Mouse (Mus musculus) ovary, postnatal 10 days (tissue): ENCODE measurements at regions not wholly inside any gene's neighbourhood (a gene's known extent, or its start where the extent isn't known, plus 50 kb on each side); places are given as distances from the start of the nearest gene placed in this dataset.
A peak's percentile ranks its signal among the peaks of the same experiment; 100 is the strongest.

Experiments used
- DNase-seq: peaks from one replicate; pipeline ENCODE4 v3.0.0; 2022; ENCODE audit warnings: low spot score

- no peak for DNase-seq
These were observed 56.1 kb downstream of the Foxi3 start for GRCm38 (mm10) chr6:71012436-71012822.

- DNase-seq: peak; percentile 9
These were observed 56.6 kb downstream of the Foxi3 start for GRCm38 (mm10) chr6:71012823-71013461.

- DNase-seq: no peak
These were observed 60.1 kb downstream of the Foxi3 start for GRCm38 (mm10) chr6:71016388-71016787.

- no peak for DNase-seq
These were observed 65.0 kb downstream of the Foxi3 start for GRCm38 (mm10) chr6:71021353-71021752.

GRCm38 (mm10) chr6:71025472-71025871 lies 69.1 kb downstream of the Foxi3 start:
- no peak for DNase-seq

GRCm38 (mm10) chr6:71029663-71030062 lies 73.3 kb downstream of the Foxi3 start:
- no peak for DNase-seq

- DNase-seq: no peak
These were observed 74.2 kb downstream of the Foxi3 start for GRCm38 (mm10) chr6:71030541-71030940.

GRCm38 (mm10) chr6:71044241-71044640 lies 87.9 kb downstream of the Foxi3 start:
- no peak for DNase-seq

GRCm38 (mm10) chr6:71045261-71045660 lies 88.9 kb downstream of the Foxi3 start:
- DNase-seq: no peak

- no peak for DNase-seq
These were observed 92.1 kb downstream of the Foxi3 start for GRCm38 (mm10) chr6:71048199-71049094.

- DNase-seq: no peak
These were observed 93.9 kb downstream of the Foxi3 start for GRCm38 (mm10) chr6:71050248-71050647.

- no peak for DNase-seq
These were observed 93.5 kb downstream of the Thnsl2 start for GRCm38 (mm10) chr6:71050754-71051213.

- DNase-seq: no peak
These were observed 86.9 kb downstream of the Thnsl2 start for GRCm38 (mm10) chr6:71057209-71057858.

GRCm38 (mm10) chr6:71060116-71060515 lies 84.1 kb downstream of the Thnsl2 start:
- DNase-seq: no peak

GRCm38 (mm10) chr6:71062980-71063379 lies 81.3 kb downstream of the Thnsl2 start:
- DNase-seq: no peak

GRCm38 (mm10) chr6:71065428-71065827 lies 78.8 kb downstream of the Thnsl2 start:
- DNase-seq: no peak

- no peak for DNase-seq
These were observed 75.0 kb downstream of the Thnsl2 start for GRCm38 (mm10) chr6:71069229-71069628.

- no peak for DNase-seq
These were observed 69.4 kb downstream of the Thnsl2 start for GRCm38 (mm10) chr6:71074789-71075191.
